Mouse (Mus musculus): ENCODE results near the gene Fcer1g. TPM values are rescaled to one million over a fixed set of nuclear protein-coding genes. Genes with fewer than 3 reads are reported as not detected.

Gene Fcer1g
- polyA plus RNA-seq, 1 experiment from 2014 or later: 28.0 TPM

Other genes starting within 250 kb of the Fcer1g start
- 1.1 and 1.4 TPM in 2 replicates for gene Fcgr4, start 215.4 kb downstream of the Fcer1g start, polyA plus RNA-seq (2015; fragmentation: Nextera tagmentation; extraction: Ambion mirVana)
- gene Fcgr3, start 169.4 kb downstream of the Fcer1g start, polyA plus RNA-seq (2015; fragmentation: Nextera tagmentation; extraction: Ambion mirVana): 10.4 and 11.9 TPM in 2 replicates
- gene Cfap126, start 120.4 kb downstream of the Fcer1g start, polyA plus RNA-seq (2015; fragmentation: Nextera tagmentation; extraction: Ambion mirVana): 2.7 and 3.5 TPM in 2 replicates
- 525 and 563 TPM in 2 replicates for gene Sdhc, start 83.8 kb downstream of the Fcer1g start, polyA plus RNA-seq (2015; fragmentation: Nextera tagmentation; extraction: Ambion mirVana)
- gene Mpz, start 83.7 kb downstream of the Fcer1g start, polyA plus RNA-seq (2015; fragmentation: Nextera tagmentation; extraction: Ambion mirVana): 0.63 and 1.7 TPM in 2 replicates
- gene Pcp4l1, start 38.1 kb downstream of the Fcer1g start, polyA plus RNA-seq (2015; fragmentation: Nextera tagmentation; extraction: Ambion mirVana): 43.0 and 46.4 TPM in 2 replicates
- 0.33 and 0.35 TPM in 2 replicates for gene Nr1i3, start 20.4 kb downstream of the Fcer1g start, polyA plus RNA-seq (2015; fragmentation: Nextera tagmentation; extraction: Ambion mirVana)
- 55.6 and 57.9 TPM in 2 replicates for gene Tomm40l, start 11.9 kb downstream of the Fcer1g start, polyA plus RNA-seq (2015; fragmentation: Nextera tagmentation; extraction: Ambion mirVana)
- 9.2 and 43.9 TPM in 2 replicates for gene Apoa2, start 9.3 kb downstream of the Fcer1g start, polyA plus RNA-seq (2015; fragmentation: Nextera tagmentation; extraction: Ambion mirVana)
- gene Adamts4, start 16.1 kb upstream of the Fcer1g start, polyA plus RNA-seq (2015; fragmentation: Nextera tagmentation; extraction: Ambion mirVana): 5.2 and 6.0 TPM in 2 replicates
- gene Ndufs2, start 17.0 kb upstream of the Fcer1g start, polyA plus RNA-seq (2015; fragmentation: Nextera tagmentation; extraction: Ambion mirVana): 514 and 535 TPM in 2 replicates
- gene B4galt3, start 36.0 kb upstream of the Fcer1g start, polyA plus RNA-seq (2015; fragmentation: Nextera tagmentation; extraction: Ambion mirVana): 44.4 and 56.4 TPM in 2 replicates
- gene Ppox, start 46.8 kb upstream of the Fcer1g start, polyA plus RNA-seq (2015; fragmentation: Nextera tagmentation; extraction: Ambion mirVana): 32.7 and 47.2 TPM in 2 replicates
- gene Usp21, start 53.6 kb upstream of the Fcer1g start, polyA plus RNA-seq (2015; fragmentation: Nextera tagmentation; extraction: Ambion mirVana): 44.9 and 55.6 TPM in 2 replicates
- 83.6 and 85.0 TPM in 2 replicates for gene Ufc1, start 60.7 kb upstream of the Fcer1g start, polyA plus RNA-seq (2015; fragmentation: Nextera tagmentation; extraction: Ambion mirVana)
- 33.9 and 37.7 TPM in 2 replicates for gene Dedd, start 94.8 kb upstream of the Fcer1g start, polyA plus RNA-seq (2015; fragmentation: Nextera tagmentation; extraction: Ambion mirVana)
- gene Nit1, start 111.3 kb upstream of the Fcer1g start, polyA plus RNA-seq (2015; fragmentation: Nextera tagmentation; extraction: Ambion mirVana): 31.2 and 33.2 TPM in 2 replicates
- gene Pfdn2, start 111.3 kb upstream of the Fcer1g start, polyA plus RNA-seq (2015; fragmentation: Nextera tagmentation; extraction: Ambion mirVana): 77.2 and 91.0 TPM in 2 replicates
- gene Klhdc9, start 126.4 kb upstream of the Fcer1g start, polyA plus RNA-seq (2015; fragmentation: Nextera tagmentation; extraction: Ambion mirVana): 0.63 and 0.75 TPM in 2 replicates
- gene Nectin4, start 135.7 kb upstream of the Fcer1g start, polyA plus RNA-seq (2015; fragmentation: Nextera tagmentation; extraction: Ambion mirVana): 0.26 and 1.2 TPM in 2 replicates
- 1.00 and 5.3 TPM in 2 replicates for gene Arhgap30, start 154.6 kb upstream of the Fcer1g start, polyA plus RNA-seq (2015; fragmentation: Nextera tagmentation; extraction: Ambion mirVana)
- 48.7 and 57.5 TPM in 2 replicates for gene Usf1, start 176.9 kb upstream of the Fcer1g start, polyA plus RNA-seq (2015; fragmentation: Nextera tagmentation; extraction: Ambion mirVana)
- 2.7 and 3.1 TPM in 2 replicates for gene Tstd1, start 184.5 kb upstream of the Fcer1g start, polyA plus RNA-seq (2015; fragmentation: Nextera tagmentation; extraction: Ambion mirVana)
- 63.5 and 66.2 TPM in 2 replicates for gene F11r, start 203.2 kb upstream of the Fcer1g start, polyA plus RNA-seq (2015; fragmentation: Nextera tagmentation; extraction: Ambion mirVana)

Measured in heart, embryonic 15.5 days (tissue).